Mouse (Mus musculus) monocyte, adult 2 months (primary cell): ENCODE measurements around the gene Tmem132d.

Experiments
- DNase-seq, 2 experiments: peaks; one replicate each; pipeline ENCODE4 v3.0.0; 2022; ENCODE audit warnings: low spot score in 2 of 2, low read depth in 1 of 2

Gene Tmem132d

DNA sequence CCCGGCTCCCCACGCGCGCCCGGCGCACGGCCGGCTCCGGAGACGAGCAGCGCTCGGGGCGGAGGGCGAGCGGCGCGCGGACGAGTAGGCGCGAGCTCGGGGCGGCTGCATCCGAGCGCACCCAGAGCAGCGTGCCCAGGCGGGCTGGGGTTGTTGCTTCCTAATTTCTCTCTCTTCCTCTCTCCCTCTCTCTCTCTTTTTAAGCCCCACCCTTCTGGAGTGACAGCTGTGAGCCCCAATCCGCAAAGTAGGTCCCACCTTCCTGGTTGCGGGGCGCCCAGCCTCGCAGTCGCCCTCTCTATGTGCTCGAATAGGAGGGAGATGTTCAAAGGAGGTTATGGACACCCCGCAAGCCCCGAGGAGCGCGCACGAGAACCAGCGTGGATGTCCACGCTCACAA lies at the start of gene Tmem132d:
Gene Tmem132d (minus strand): TSS at position 162 of the 400 bp plus-strand sequence.
- DNase-seq = no peak

DNA sequence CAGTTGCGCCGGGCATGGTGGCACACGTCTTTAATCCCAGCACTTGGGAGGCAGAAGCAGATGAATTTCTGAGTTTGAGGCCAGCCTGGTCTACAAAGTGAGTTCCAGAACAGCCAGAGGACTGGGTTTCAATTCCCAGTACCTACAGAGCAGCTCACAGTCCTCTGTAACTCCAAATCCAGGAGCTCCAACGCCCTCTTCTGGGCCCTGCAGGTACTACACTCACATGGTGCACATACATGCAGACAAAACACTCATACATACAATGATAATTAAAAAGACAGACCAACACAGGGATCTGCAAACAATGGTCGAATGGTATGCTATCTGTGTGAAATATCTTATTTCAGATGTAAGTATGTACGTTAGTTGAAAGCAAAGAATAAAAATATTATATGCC lies 47.9 kb upstream of the Tmem132d start:
- no peak for DNase-seq

DNA sequence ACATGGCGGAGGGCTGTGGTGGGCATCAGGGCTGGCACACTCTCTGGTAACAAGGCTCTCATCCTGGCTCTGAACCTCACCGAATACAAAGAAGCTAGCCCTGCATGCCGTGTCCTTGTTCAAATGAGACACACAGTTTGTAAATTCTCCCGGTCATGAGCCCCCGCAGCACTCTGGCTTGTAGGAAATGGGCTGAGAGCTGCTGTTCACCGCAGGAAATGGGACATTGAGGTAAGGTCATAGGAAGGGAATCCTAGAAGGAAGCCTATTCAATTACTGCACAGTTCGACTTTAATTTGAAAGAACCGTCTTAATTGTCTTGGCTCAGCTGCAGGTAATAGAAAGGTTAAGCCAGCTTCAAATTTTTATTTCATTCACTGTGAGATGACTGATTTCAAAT lies 42.5 kb upstream of the Tmem132d start:
- DNase-seq = no peak

DNA sequence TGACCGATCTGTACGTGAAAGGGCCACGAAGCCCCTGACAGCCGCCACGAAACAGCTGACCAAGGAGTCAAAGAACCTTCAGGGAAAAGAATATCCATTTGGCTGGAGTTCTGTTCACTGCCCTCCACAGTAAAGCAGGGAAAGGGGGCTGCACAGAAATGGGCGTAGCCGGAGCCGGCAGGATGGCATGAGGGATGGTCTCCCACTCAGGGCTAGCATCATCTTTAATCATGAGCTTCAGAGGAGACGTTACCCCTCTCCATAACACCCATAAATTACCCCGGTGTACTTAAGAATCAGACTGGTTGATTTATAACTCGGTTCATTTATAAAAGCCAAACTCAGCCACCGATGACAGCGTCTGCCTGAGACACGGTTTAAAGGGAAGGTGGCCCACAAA lies 36.9 kb upstream of the Tmem132d start:
- DNase-seq = no peak

DNA sequence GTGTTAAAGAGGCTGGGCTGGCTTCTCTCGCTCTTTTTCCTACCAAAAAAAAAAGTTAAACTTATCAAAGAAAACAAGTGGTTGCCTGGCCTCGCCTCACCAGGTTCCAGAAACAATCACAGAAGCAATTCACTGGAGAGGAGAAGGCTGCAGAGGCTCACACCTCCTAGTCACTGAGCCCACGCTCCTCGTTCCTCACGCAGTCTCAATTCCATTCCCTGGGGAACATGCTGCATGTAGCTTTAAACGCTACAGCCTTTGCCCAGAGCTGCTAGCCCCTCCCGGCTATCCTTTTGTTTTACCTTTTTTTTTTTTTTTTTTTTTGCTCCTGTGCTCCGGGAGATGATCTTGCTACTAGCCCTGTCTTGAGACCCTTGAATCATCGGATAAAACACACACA lies 31.6 kb upstream of the Tmem132d start:
- no peak for DNase-seq

DNA sequence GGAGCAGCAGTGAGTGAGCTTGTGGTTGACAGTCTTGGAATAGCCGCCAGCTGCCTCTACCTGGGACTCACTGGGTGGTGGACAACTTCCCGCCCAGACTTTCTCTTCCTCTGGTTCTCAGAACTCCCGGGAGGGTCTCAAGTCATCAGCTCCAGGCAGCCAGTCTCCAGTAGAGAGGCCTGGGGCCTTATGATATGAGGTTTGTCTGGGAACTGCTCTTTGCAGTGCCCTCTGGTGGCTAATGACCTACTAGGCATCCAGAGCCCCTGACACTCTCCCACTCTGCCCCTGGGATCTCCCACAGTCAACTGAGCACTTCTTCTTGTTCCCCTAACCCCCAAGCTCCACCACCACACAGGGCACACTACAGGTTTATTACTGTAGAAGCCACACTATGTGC lies 27.7 kb upstream of the Tmem132d start:
- DNase-seq = no peak

DNA sequence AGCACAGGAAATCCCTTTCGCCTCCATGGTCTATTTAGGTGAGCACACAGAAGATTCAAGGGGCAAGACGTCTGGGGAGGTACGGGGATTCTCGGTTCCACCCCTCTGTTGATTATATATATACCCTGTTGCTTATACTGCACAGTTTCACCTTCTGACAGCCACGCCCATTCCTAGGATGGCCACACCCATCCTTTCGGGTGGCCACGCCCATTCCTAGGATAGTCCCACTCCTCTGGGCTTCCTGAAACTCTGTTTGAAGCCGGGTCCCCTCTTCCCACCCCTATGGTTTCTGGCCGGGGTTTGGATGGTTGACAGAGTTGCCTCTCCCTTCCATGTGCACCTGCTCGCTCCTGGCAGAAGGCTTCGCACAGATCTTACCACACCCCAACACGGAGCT lies 22.9 kb upstream of the Tmem132d start:
- no peak for DNase-seq

DNA sequence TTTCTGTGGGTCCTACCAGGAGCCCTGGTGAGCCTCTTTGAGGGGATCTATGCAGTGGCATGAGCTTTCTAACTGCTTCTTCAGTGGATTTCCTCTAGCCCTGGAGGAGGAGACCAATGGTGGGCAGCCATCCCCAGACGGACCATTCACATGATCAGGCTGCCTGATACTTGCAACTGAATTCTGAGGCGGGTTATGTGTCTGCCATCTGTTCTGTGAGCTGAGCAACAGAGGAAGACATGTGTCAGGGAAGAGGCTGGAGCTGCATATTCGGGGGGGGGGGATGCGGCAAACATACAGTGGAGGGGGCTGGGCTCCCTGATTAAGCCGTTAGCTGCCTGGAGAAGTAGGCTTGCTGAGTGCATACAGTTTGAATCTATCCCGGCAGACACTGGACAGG lies 19.3 kb upstream of the Tmem132d start:
- DNase-seq = no peak

DNA sequence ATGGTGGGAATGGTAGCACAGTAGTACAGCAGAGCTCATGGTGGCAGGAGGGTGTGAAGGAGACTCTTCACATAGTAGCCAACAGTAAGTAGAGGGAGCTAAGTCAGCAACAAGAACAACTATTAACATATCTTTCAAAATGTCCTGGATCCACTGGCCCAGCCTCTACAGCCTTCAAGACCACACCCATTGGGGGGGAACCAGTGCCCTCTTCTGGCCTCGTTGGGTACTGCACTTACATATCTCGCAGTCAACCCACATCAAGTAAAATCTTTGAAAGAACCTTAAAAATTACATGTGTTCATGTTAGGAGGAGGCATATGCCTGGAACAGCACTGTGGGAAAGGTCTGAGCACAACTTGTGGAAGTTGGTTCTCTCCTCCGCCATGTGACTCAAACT lies 17.9 kb upstream of the Tmem132d start:
- no peak for DNase-seq

DNA sequence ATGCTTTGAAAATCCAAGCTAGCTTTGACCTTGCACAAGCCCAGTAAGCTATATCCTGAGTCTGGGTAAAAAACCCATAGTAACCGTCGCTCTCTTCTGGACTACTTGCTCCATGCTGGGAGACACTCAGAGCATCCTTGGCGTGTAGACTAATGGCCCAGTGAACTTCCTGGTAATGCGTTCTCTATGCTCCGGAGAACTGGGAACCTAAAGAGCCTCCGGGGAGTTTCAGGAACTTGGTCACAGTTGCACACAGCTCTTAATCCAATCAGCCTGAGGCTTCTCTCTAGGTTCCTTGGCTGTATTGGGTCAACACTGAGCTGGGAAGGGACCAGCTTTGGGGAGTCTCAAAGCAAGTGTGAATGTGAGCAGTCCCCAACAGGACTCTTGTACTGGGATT lies 12.0 kb upstream of the Tmem132d start:
- DNase-seq = no peak

DNA sequence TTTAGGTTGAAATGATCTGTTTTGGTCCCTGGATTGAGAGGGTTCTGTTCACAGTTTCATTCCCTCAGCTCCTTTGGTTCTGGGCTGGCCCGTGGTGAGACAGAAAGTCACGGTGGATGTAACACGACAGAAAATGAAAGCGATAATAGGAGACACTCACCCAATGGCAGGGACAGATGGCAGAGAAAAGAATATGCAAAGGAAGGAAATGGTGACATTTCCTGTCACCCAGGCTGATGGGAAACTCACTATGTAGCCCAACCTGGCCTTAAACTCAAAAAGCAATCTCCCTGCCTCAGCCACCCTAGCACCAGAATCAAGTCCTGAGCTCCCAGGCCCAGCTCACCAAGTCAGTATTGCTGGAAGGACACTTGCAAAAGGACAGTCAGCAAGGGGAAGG lies 11.0 kb upstream of the Tmem132d start:
- DNase-seq = no peak

DNA sequence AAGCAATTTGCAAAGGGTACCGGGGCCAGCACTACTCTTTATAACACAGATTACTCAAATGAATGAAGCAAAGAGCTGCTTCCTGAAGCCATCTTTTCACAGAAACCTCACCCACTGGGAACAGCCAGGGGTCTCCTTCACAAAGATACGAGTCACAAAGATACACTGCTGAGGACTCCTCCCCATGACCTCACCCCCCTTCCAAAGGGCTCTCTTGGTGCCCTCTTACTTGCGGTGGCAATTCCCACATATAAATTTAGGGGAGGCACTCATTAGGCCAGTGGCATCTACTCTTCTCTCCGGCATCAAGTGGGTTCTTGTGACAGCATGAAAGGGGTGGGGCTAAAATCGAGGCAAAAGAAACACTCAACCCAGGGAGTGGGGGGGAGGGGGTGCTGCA lies 8.2 kb upstream of the Tmem132d start:
- no peak for DNase-seq

DNA sequence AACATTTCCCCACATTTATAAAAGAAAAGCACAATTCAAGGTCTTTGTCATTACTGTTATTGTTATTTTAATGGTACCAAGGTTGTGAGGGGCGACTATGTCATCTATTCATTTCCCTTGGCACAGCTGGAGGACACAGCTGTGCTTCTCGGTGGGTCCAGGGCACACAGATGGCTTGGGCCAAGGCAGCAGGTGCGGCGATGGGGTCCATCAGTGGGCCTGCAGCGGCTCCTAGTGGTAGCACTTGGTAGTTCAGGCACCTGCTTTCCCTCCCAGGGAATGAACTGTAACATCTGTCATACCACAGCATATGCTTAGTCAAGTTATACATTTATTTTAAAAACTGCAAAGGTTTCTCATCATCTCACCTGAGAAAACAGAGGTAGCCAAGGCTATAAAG lies 7.0 kb upstream of the Tmem132d start:
- no peak for DNase-seq

DNA sequence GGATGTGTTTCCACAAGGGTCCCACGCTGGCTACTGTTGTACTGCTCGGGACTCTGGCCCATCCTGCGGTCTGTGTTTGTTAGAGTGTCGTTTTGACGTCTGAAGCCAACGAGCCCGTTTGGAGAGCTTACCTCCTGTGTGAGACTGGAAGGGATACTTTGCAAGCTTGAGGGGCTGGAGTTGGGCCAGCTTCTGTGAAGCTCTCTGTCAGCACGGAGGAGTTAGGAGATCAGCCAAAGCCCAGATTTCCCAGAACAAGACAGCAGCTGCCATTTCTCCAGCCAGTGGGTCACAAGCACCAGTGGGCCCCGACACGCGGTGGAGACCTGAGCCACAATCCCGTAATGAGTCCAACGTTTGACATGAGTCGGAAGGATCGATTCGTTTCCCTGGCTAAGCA lies 5.2 kb upstream of the Tmem132d start:
- DNase-seq = no peak

DNA sequence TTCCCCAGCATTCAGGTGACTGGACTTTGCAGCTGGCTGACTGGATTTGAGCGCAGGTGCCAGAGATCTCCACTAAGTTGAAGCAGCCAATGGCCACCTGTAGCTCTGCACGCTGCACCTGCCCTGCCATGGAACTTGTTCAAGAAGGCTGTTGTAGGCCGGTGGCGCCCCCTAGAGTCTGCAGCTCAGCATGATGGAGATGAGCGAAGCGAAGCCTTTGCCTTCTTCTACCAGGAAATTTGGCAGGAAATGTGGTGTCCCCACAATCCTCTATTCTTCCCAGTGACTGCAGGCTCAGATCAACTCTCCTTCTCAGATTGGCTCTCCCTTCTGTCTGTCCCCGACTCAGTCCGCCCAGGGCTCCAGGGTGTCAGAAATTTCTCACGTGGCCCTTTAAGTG lies 4.0 kb upstream of the Tmem132d start:
- DNase-seq = no peak

DNA sequence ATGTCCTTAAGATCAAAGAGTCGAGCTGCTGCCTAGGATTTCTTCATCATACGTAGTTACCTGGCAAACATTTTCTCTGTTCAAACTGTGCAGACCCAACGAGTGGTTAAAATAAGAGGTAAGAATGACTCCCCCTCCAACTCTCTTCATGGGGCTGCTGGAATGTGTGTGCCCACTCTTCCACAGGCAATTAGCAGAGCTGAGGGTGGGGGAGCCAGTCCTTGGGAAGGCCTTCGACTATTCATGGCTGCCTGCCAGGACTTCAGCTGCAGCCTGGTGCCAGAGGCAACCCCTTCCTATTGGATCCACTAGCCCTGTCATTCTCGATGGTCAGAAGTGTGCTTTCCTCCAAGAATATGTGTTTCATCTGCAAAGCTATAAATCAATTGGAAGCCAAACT lies 2.8 kb upstream of the Tmem132d start:
- no peak for DNase-seq

DNA sequence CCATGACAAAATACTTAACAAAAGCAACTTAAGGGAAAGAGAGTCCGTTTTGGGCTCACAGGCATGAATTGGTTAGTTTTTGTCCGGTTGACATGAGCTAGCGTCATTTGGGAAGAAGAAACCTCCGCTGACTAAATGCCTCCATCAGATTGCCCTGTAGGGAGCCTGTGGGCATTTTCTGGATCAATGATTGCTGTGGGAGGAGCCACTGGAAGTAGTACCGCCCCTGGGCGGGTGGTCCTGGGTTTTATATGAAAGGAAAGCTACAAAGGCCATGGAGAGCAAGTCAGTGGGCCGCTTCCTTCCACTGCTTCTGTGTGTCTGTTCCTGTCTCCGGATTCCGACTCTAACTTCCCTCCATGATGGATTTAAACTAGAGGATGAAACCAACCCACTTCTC lies 909 bp upstream of the Tmem132d start:
- no peak for DNase-seq

DNA sequence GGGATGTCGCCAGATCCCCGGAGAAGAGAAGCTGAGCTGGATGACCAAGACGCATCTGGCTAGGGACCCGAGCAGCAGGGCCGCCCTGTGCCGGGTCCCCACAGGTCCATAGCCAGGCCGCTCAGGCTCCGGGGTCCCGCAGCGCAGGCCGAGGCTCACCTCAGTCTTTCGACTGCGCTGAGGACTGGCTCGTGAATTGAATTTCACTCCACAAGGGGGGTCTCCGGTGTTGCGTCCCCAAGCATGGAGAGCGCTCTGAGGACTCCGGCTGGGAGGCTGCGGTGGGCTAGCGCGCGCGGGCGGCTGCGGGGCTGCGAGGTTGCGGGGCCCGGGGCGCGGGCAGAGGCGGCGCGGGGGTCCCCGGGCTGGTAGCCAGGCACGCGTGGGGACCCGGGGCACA lies 455 bp downstream of the Tmem132d start:
- DNase-seq = no peak

DNA sequence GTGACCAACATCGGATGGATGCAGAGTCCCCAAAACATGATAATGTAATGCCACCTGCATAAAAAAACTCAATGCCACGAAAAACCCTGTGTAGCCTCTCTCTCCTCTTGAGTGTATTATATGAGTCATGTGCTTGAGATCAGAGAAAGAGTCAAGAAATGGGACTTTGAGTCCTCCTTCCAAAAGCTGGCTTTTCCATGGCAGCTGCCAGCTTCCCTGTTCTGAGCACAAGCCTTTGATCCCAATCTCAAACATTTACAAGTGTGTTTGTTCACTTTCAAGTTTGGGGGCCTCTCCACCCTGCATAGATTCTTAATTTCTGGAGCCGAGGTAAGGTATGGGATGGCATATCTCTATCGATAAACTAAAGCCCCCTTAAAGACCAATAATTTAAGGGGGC lies 8.2 kb downstream of the Tmem132d start:
- DNase-seq = no peak

DNA sequence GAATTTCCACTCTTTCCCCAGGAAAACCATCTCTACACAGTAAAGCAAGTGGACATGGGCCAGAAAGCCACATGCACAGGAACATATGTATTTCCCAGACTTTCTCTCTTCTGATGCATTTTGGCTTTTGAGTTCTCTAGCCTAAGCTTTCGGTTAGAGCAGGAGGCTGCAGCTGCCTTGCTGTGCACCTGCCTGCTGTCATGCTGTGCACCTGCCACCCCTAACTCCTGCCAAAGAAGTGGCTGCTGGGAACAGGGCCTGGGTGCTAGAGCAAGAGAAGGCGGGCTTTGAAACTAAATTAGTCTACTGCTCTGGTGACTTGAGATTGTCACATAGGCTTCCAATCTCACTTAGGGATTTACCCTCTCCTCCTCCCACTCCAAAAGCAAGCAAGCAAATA lies 8.7 kb downstream of the Tmem132d start:
- DNase-seq = no peak

DNA sequence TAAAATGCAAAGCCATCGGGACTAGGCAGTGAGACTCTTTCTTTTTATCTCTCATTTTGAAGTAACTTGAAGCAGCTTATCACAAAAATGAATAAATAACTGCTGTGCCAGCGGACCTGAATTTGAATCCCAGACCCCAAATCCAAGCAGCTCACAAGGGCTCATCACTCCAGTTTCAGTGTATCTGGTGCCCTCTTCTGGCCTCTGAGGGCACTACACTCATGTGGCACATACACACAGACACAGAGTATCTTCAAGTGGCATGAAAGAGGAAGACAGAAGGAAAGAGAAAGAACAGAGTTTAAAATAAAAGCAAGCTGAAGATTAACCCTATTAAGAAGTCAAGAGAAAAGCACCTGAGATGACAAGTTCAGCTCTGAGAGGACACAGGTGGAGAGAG lies 10.8 kb downstream of the Tmem132d start:
- no peak for DNase-seq

DNA sequence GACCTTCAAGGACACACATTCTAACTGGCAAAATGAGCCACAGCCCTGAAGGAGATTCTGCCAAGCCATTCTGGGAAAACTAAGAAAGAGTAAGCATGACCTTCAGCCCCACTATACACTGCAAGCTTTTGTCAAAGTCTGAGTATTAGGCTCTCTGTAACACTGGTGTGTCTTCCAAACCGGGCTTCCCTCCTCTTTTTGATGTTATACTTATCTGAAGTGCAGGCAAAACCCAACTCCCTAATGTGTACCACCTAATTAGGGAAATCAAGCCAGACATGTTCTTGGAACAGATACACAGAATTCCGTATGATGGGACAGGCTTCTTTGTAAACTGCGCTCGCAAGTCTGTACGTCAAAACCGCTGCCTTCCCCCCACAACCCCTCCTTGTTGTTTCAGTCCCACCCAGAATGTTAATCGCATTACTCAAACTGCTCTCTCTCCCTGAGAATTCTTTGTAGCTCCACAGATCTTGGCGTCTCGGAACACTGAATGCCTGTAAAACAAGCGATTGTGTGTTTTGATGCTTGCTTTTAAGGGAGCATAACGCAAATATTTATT lies 14.6 kb downstream of the Tmem132d start:
- no peak for DNase-seq

DNA sequence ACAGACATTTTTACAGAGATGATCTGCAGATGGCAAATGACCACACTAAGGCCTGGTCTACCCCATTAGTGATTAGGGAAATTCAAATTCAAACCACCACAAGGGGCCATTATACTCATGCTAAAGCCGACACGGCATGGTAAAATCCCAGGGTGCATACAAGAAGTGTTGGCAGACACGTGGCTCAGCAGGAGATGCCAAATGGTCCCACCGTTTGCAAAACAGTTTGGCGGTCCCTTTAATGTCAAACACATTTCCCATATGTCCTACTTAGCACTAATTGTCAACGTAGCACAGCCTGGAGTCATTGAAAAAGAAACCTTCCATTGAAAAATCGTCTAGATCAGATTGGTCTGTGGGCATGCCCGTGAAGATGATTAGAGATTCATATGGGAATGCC lies 18.8 kb downstream of the Tmem132d start:
- DNase-seq = no peak

DNA sequence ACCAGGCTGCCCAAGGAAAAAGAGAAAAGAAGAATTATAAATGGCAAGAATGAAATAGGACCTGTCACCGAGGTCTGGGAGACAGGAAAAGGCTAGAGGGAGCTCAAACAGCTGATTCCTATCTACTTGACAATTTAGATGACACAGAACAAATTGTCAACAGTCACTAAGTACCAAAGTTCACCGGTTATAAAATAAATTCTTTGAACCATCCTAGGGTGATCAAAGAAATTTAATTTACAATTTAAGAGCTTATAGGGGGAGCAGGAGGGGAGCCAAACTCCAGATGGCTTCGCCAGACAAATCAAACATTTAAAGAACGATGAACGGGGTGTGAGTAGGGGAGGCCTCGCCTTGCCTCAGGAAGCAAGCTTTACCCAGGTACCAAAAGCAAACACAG lies 20.6 kb downstream of the Tmem132d start:
- no peak for DNase-seq
